Mouse (Mus musculus): ENCODE data around the gene Gm21994. TPM values are rescaled to one million over a fixed set of nuclear protein-coding genes. Genes with fewer than 3 reads are reported as not detected.

Gene Gm21994
- total and polyA plus RNA-seq, 3 experiments, result 0.23 to 7.6 (median 4.0) TPM

Other genes starting within 250 kb of the Gm21994 start
- 21.4 and 29.2 TPM in 2 replicates for gene Zfp120, start 118.9 kb downstream of the Gm21994 start, total RNA-seq (2014; fragmentation: Nextera tagmentation)
- gene Zfp120, start 118.9 kb downstream of the Gm21994 start, total RNA-seq (2017), result 22.1 and 29.4 TPM in 2 replicates
- gene Zfp120, start 118.9 kb downstream of the Gm21994 start, polyA plus RNA-seq (2012), result 0.22 and 0.31 TPM in 2 replicates
- not detected in 2 replicates for gene Gm10770, start 75.9 kb downstream of the Gm21994 start, total RNA-seq (2014; fragmentation: Nextera tagmentation)
- not detected in 2 replicates for gene Gm10770, start 75.9 kb downstream of the Gm21994 start, total RNA-seq (2017)
- not detected in 2 replicates for gene Gm10770, start 75.9 kb downstream of the Gm21994 start, polyA plus RNA-seq (2012)
- gene Gm14139, start 73.8 kb downstream of the Gm21994 start, total RNA-seq (2014; fragmentation: Nextera tagmentation), result 1.3 TPM in 1 of 2 replicates, not detected in the other
- gene Gm14139, start 73.8 kb downstream of the Gm21994 start, total RNA-seq (2017), result 3.0 and 3.3 TPM in 2 replicates
- gene Gm14139, start 73.8 kb downstream of the Gm21994 start, polyA plus RNA-seq (2012), result 0.09 TPM in 1 of 2 replicates, not detected in the other
- gene Zfp937, start 37.5 kb downstream of the Gm21994 start, total RNA-seq (2014; fragmentation: Nextera tagmentation), result not detected in 2 replicates
- gene Zfp937, start 37.5 kb downstream of the Gm21994 start, total RNA-seq (2017), result 0.22 TPM in 1 of 2 replicates, not detected in the other
- 0.02 TPM in 1 of 2 replicates, not detected in the other for gene Zfp937, start 37.5 kb downstream of the Gm21994 start, polyA plus RNA-seq (2012)
- gene Gm14124, start 1.9 kb upstream of the Gm21994 start, total RNA-seq (2014; fragmentation: Nextera tagmentation), result not detected in 2 replicates
- 0.35 and 0.98 TPM in 2 replicates for gene Gm14124, start 1.9 kb upstream of the Gm21994 start, total RNA-seq (2017)
- gene Gm14124, start 1.9 kb upstream of the Gm21994 start, polyA plus RNA-seq (2012), result not detected in 2 replicates
- gene Gm10130, start 68.1 kb upstream of the Gm21994 start, total RNA-seq (2014; fragmentation: Nextera tagmentation), result 4.8 TPM in 1 of 2 replicates, not detected in the other
- gene Gm10130, start 68.1 kb upstream of the Gm21994 start, total RNA-seq (2017), result 8.7 and 11.0 TPM in 2 replicates
- gene Gm10130, start 68.1 kb upstream of the Gm21994 start, polyA plus RNA-seq (2012), result not detected in 2 replicates
- not detected in 2 replicates for gene 3300002I08Rik, start 107.2 kb upstream of the Gm21994 start, total RNA-seq (2014; fragmentation: Nextera tagmentation)
- 0.41 and 1.0 TPM in 2 replicates for gene 3300002I08Rik, start 107.2 kb upstream of the Gm21994 start, total RNA-seq (2017)
- gene 3300002I08Rik, start 107.2 kb upstream of the Gm21994 start, polyA plus RNA-seq (2012), result not detected in 2 replicates
- 0.60 and 0.78 TPM in 2 replicates for gene Zfp442, start 195.9 kb upstream of the Gm21994 start, total RNA-seq (2014; fragmentation: Nextera tagmentation)
- gene Zfp442, start 195.9 kb upstream of the Gm21994 start, total RNA-seq (2017), result 0.22 and 0.29 TPM in 2 replicates
- not detected in 2 replicates for gene Zfp442, start 195.9 kb upstream of the Gm21994 start, polyA plus RNA-seq (2012)
- gene Zfp345, start 229.5 kb upstream of the Gm21994 start, total RNA-seq (2014; fragmentation: Nextera tagmentation), result 14.1 and 17.5 TPM in 2 replicates
- gene Zfp345, start 229.5 kb upstream of the Gm21994 start, total RNA-seq (2017), result 14.2 and 20.8 TPM in 2 replicates
- 0.24 and 0.31 TPM in 2 replicates for gene Zfp345, start 229.5 kb upstream of the Gm21994 start, polyA plus RNA-seq (2012)